Mouse (Mus musculus) liver, adult 2 months (tissue): ENCODE measurements around the gene Aldh1l2. TPM values are rescaled to one million over a fixed set of nuclear protein-coding genes. Genes with fewer than 3 reads are reported as not detected.

Experiments
- DNase-seq: peaks from one replicate; pipeline ENCODE4 v3.0.0-alpha.2; 2011; ENCODE audit warnings: low read depth, low spot score; ENCODE audit errors: extremely low read depth
- H3K27ac ChIP-seq: fragments of 200-500 bp; replicated peaks from 2 replicates; pipeline ENCODE4 v1.5.1; 2012; ENCODE audit warnings: low read depth, mild to moderate bottlenecking, control low read depth, inconsistent platforms, low read length; ENCODE audit not compliant: insufficient read depth
- H3K27me3 ChIP-seq: fragments of 200-500 bp; 2 replicates; pipeline ENCODE4 v1.6.1; 2012; ENCODE audit warnings: mild to moderate bottlenecking, moderate library complexity, low read length, inconsistent platforms; ENCODE audit not compliant: control insufficient read depth, insufficient read depth
- H3K36me3 ChIP-seq: fragments of 200-500 bp; 2 replicates; pipeline ENCODE4 v1.6.1; 2012; ENCODE audit warnings: low read length, inconsistent platforms; ENCODE audit not compliant: control insufficient read depth, insufficient read depth
- H3K4me1 ChIP-seq: fragments of 200-500 bp; 2 replicates; pipeline ENCODE4 v1.6.1; 2011; ENCODE audit warnings: low read length; ENCODE audit not compliant: control insufficient read depth, insufficient read depth
- H3K4me3 ChIP-seq: fragments of 200-500 bp; 2 replicates; pipeline ENCODE4 v1.5.1; 2011; ENCODE audit warnings: low read depth, mild to moderate bottlenecking, control low read depth, low read length, moderate library complexity; ENCODE audit not compliant: insufficient read depth
- H3K79me2 ChIP-seq: fragments of 200-500 bp; 2 replicates; pipeline ENCODE4 v1.6.1; 2012; ENCODE audit warnings: inconsistent platforms, mild to moderate bottlenecking, low read length, moderate library complexity; ENCODE audit not compliant: control insufficient read depth, insufficient read depth
- H3K9ac ChIP-seq: fragments of 200-500 bp; 2 replicates; pipeline ENCODE4 v1.6.1; 2012; ENCODE audit warnings: low read depth, mild to moderate bottlenecking, control low read depth, inconsistent platforms, low read length
- CTCF ChIP-seq: fragments of 200-500 bp; IDR thresholded peaks from 2 replicates; pipeline ENCODE4 v1.5.1; 2011; ENCODE audit warnings: low read depth, low read length, control low read depth
- POLR2A ChIP-seq: fragments of 200-500 bp; IDR thresholded peaks from 2 replicates; pipeline ENCODE4 v1.6.1; 2011; ENCODE audit warnings: low read length, control low read depth; ENCODE audit not compliant: insufficient read depth; ENCODE audit errors: extremely low read depth
- WGBS: fragments of 180-500 bp; shearing (Covaris S2); methylation state at CpG from one replicate; pipeline ENCODE4 v1.1.7; 2018; 5-methylcytosine and 5-hydroxymethylcytosine counted together
- polyA plus RNA-seq: library from polyadenylated mRNA; depleted of rRNA; stranded (reverse); fragments of >200 nt; gene quantifications from 2 replicates; pipeline ENCODE4 v1.2.3, GENCODE M21; 2012; rRNA removed
- total RNA-seq: library from RNA; depleted of rRNA; stranded (reverse); fragments of >200 nt; gene quantifications from 2 replicates; pipeline ENCODE4 v1.2.3, GENCODE M21; 2014; rRNA removed

Aldh1l2 gene
- total and polyA plus RNA-seq, 2 experiments, result 0.06 to 0.09 TPM

DNA sequence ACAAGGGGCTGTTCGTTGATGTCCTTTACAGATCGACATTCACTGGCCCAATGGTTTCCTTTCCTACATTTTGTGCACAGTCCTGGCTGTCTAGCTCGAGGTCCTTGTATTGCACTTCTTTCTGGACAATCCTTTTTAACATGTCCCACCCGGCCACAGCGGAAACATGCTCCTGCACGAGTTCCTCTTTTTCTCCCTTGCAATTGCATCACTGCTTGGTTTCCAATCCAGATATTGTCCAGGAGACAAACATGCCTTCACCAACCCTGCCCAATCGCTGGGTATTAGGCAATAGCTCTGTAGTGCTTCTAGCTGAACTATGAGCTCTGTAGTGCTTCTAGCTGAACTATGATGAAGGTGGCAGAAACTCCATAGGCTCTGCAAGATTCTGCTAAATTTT lies 85.4 kb downstream of the Aldh1l2 start:
- Histone ChIP-seq H3K4me3 (no peak overlapping the region), H3K4me1 (no peaks in the 10 kb centered on the region), H3K27ac (no peak overlapping the region), H3K27me3 (no peaks in the 10 kb centered on the region), H3K79me2 (no peaks in the 10 kb centered on the region), H3K9ac (no peak overlapping the region), H3K36me3 (no peaks in the 10 kb centered on the region)
- TF ChIP-seq CTCF, result no peak
- no peak for TF ChIP-seq POLR2A
- no peak for DNase-seq
- 90% methylated on average over 7 of the region's 7 CpGs for WGBS

Other genes with a start within 250 kb of the Aldh1l2 start
- 7.4 and 9.5 TPM in 2 replicates for gene Slc41a2, start 196.3 kb downstream of the Aldh1l2 start, total RNA-seq
- 4.3 and 4.5 TPM in 2 replicates for gene Slc41a2, start 196.3 kb downstream of the Aldh1l2 start, polyA plus RNA-seq
- 0.28 and 0.34 TPM in 2 replicates for gene D10Wsu102e, start 173.9 kb downstream of the Aldh1l2 start, total RNA-seq
- 0.12 and 0.13 TPM in 2 replicates for gene D10Wsu102e, start 173.9 kb downstream of the Aldh1l2 start, polyA plus RNA-seq
- 21.7 and 26.7 TPM in 2 replicates for gene Washc4, start 9.6 kb upstream of the Aldh1l2 start, total RNA-seq
- gene Washc4, start 9.6 kb upstream of the Aldh1l2 start, polyA plus RNA-seq, result 1.2 and 1.3 TPM in 2 replicates
- 26.6 and 28.9 TPM in 2 replicates for gene Appl2, start 114.6 kb upstream of the Aldh1l2 start, total RNA-seq
- 6.5 and 18.1 TPM in 2 replicates for gene Appl2, start 114.6 kb upstream of the Aldh1l2 start, polyA plus RNA-seq
- not detected in 2 replicates for gene 1500009L16Rik, start 188.7 kb upstream of the Aldh1l2 start, total RNA-seq
- gene 1500009L16Rik, start 188.7 kb upstream of the Aldh1l2 start, polyA plus RNA-seq, result 0.12 TPM in 1 of 2 replicates, not detected in the other